Mouse (Mus musculus): ENCODE results near the gene Limk1.

The Limk1 gene

DNA sequence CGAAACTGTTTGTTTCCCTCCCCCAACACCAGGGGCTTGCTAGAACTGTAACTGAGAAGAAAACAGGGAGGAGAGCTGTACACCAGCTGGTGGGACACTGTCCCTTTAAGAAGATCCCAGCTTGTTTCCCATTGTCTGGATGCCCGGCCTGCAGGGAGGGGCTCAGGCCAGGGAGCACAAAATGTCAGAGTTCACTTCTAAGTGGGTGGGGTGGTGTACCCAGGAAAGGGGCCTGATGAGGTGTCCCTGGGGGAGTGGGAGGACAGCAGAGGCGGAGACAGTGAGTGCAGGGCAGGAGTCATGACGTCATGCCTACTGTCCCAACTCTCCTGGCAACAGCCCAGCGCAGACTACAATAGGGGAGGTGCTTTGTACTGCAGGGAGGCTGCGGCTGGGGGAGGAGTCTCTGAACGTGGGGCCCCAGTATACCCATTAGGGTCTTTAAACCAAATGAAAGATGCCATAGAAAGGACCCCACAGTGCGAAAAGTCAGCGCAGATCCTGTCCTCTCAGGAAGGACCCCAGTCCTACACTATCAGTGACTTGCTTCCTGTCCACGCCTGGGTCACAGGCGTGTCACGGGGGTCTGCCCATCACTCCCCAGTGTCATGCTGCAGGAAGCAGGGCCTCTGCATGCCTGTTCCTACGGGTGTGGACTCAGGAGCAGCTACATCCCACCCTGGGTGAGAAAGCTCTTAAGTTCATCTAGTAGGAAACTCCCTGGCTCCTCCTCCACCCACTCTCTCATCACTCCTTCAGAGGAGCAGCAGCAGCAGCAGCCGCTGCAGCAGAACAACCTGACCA is 12.2 kb downstream of the Limk1 start:
- peak; percentile 51 for DNase-seq

- no peak for DNase-seq
These were observed 13.4 kb downstream of the Limk1 start for GRCm38 (mm10) chr5:134674977-134675376.

DNA sequence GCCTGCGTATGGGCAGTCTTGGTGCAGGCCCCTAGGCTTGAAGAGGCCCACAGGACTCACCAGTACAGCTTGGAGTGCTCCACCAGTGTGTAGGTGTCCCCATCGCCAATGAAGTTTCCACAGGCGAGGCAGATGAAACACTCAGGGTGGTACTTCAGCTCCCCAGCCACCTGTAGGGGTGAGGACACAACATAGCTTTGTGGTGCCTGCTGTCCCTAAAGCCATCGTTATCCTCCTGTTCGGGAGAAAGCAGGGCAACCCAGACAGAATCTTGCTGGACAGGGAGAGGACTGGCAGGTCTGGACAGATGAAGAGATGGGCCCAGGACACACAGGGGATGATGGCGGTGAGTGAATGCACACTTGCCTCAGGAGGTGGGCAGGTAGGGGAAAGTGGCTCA is 15.8 kb downstream of the Limk1 start:
- DNase-seq, result no peak

DNA sequence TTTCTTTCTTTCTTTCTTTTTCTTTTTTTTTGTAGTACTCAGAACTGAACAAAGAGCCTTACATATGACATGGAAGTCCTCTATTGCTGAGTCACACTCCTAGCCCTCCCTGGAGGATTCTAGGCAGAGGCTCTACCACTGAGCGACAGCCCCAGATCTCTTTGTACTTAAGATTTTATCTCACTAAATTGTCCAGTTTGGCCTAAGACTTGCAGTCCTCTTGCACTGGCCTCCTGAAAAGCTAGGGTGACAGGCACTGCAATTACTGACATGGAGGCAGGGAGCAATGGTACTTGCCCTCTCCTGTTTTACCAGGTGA is 16.2 kb downstream of the Limk1 start:
- DNase-seq, result no peak

- no peak for DNase-seq
These were observed 16.8 kb downstream of the Limk1 start for GRCm38 (mm10) chr5:134671335-134672197.

DNA sequence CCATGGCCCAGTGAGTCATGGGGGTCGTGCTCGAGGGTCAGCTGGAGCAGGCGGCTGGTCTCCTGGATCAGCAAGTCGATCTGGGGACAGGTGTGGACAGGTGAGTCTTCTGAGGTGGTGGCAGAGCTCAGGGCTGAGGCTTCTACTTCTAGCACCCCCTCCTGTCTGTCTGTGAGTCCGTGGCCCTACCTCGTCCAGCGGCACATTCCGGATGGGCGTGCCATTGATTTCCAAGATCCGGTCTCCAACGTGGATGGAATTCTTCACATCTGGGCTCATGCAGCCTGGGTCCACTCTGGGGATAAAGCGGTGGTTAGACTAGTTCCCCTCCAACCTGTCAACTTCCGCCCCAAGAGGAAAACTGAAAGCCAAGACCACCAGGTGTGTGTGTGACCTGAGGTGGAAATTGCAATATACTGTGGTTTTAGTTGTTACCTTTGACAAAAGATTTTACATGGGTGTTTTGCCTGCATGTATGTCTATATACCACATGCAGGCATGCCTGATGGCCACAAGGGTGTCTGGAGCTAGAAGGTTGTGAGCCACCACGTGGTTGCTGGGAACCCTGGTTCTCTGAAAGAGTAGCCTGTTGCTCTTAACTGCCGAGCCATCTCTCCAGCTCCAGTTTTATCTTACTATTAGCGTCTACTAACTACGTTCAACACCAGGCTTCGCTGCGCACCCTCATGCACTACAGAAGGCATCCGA is 19.2 kb downstream of the Limk1 start:
- DNase-seq, result no peak

GRCm38 (mm10) chr5:134668495-134668894 is 19.9 kb downstream of the Limk1 start:
- DNase-seq, result no peak

DNA sequence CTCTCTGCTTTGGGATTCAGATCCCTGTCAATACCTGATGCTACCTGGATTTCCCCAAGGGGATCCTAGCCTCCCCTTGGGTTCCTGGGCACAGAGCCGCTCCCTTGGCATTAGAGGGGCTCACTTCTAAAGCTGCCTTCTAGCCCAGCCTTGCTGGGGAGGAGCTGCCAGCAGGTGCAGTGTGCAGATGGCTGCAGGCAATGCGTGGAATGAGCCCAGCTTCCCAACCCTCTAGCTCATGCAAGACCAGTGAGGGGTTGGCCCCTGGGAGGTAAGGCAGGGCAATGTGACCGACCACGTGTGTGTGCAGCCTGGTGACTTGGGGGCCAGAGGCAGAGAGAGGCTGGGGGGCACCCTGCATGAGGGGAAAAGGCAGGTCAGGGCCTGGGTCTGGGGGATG is 31.7 kb downstream of the Limk1 start:
- DNase-seq, result no peak

DNA sequence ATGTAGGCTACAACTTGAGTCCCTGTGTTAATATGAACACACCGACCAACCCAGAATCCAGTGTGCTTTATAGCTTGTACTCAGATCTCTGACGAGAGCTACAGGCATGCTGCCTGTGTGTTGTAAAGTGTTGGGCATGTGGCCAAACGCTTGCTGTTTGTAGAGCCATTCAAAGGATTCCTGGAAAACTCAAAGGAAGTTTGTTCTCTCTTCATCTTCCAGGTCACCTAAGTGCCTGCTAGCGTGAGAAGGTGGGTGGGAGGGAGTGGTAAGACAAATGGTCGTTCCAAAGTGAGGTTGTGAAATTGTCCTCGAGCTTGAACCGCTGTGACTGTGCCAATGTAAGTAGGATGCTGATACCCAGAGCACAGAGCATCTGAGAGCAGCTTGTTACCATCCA is 36.4 kb downstream of the Limk1 start:
- DNase-seq, result no peak

- peak; percentile 72 for DNase-seq
These were observed 37.5 kb downstream of the Limk1 start for GRCm38 (mm10) chr5:134650926-134651325.

- peak; percentile 18 for DNase-seq
These were observed 39.4 kb downstream of the Limk1 start for GRCm38 (mm10) chr5:134648976-134649375.

- DNase-seq, result no peak
These were observed 41.0 kb downstream of the Limk1 start for GRCm38 (mm10) chr5:134647394-134647793.

- no peak for DNase-seq
These were observed 41.9 kb downstream of the Limk1 start for GRCm38 (mm10) chr5:134646461-134646860.

DNA sequence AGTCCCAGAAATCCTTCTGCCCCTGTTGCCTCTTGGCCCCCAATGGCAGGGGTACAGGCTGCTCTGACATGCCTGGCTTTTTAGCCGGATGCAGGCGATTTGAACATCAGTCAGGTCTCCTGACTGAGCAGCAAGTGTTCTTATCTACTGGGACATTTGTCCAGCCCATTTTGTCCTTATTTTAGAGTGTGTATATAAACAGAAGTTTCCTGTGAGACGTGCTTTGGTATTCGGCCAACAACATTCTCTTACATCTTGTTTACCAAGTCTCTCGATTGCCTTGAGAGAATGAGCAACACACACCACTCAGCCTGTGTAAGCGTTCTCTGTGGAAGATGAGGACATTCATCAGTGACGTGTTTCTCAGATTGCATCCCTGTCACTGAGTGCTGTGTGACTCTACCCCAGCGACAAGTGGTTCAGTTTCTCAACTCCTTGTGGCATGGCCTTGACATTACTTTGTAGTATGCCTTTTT is 43.7 kb downstream of the Limk1 start:
- no peak for DNase-seq

- no peak for DNase-seq
These were observed 44.3 kb downstream of the Limk1 start for GRCm38 (mm10) chr5:134644121-134644520.

GRCm38 (mm10) chr5:134640371-134640770 is 48.0 kb downstream of the Limk1 start:
- DNase-seq, result no peak

DNA sequence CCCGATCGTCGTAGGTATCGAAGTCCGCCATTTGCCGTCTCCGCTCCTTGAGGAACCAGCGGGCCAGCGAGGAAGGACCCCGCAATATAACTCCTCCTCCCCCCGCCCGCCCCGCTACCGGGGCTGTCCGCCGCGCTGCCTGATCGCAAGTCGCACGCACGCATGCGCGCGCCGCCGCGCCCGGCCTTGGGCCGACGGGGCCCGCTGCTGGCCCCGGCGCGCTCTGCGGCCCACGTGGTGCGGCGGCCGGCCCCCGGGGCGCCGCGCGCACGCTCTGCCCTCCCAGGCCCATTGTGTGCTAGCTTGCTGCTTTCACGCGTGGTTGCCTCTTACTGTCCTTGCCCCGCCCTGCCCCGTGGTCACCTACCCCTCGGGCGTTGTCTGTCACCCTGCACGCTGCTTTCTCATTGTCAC is 49.1 kb downstream of the Limk1 start, which contains the start of gene Eif4h:
Gene Eif4h, minus strand, starts transcription at position 222 of the 414 bp plus-strand sequence.
- DNase-seq, result peak; percentile 98

DNA sequence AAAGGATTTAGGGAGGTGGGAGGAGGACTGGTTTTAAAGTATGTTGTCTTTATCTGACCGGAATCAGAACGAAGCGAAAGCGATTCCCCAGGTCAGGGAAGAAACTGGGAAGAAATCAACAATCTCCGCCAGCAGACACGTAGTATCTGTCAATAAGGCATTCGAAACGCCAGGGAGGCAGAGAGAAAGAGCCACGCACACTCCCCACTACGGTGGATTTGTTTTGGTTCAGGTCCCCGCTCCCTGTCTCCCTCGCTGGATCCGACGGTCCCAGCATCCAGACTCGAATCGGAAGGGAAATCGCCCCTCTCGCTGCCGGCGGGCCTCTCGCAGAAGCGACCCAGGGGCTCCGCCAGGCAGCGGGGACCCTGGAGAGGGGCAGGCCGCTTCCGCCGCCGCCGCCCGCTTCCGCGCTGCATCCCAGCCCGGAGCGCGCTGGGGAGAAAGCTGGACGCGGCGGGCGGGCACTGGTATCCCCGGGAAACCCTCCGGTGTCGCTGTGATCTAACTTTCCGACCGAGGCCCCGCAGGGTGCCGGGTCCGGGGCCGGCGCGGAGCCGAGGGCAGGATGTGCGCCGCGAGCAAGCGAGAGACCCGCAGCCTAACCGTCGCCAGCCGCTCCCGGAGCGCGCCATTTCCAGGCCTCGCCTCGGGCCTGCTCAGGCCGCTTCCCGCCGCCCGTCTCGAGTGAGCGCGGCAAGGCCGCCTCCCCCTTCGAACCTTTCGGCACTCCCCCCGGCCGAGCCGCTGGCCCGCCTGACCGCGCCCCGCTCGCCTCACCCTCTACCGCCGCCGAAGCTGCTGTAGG is 49.7 kb downstream of the Limk1 start:
- DNase-seq, result no peak

- no peak for DNase-seq
These were observed 50.5 kb downstream of the Limk1 start for GRCm38 (mm10) chr5:134637820-134638367.

- no peak for DNase-seq
These were observed 55.6 kb downstream of the Limk1 start for GRCm38 (mm10) chr5:134632841-134633240.

DNA sequence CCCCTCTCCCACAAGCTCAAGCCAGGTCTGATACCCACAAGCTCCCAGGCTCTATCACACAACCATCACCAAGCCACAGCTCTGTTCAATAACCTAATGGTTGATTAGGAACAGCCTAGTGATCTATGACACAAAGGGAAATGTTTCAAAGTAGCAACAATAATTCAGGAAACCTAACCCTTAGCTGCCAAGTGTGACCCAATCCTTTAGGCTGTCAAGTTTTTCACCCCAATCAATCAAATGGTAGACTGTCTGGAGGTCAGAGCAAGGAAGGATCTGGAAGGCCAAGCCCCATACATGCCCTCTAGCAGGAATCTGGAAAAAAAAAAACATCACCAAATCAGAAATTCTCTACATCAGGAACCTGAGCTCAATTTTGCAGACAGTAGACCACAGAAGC is 57.6 kb downstream of the Limk1 start:
- no peak for DNase-seq

DNA sequence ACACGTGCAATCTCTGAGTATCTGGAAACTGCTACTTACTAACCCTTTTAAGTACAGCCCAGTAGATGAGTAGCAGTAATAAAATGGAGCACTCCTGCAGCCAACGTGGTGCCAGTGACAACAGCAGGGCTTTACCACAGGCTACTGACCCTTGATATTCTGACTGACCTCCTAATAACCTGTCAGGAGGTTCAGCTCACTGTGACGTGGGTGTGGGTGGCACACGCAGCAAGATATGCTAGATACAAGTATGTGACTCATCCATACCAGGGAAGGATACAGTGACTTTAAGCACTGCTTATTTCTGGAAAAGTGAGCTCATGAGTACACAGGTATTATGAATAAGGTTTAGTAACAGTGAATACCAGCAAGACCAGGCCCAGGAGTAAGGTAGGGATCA is 58.9 kb downstream of the Limk1 start:
- no peak for DNase-seq
